Mouse (Mus musculus): Measurements from ENCODE around the gene Mrpl21. TPM values are rescaled to one million over a fixed set of nuclear protein-coding genes. Genes with fewer than 3 reads are reported as not detected.

Mrpl21 gene
- polyA plus RNA-seq, 1 experiment: 77.6 TPM

GRCm38 (mm10) chr19:3322261-3322969 is 39.7 kb downstream of the Mrpl21 start, which contains the start of gene Cpt1a:
Gene Cpt1a, plus strand, starts transcription at chr19:3322334.
- H3K9me3 ChIP-seq (replicated peaks; ENCODE audit: control insufficient read depth, insufficient read depth, low read length, poor library complexity, severe bottlenecking): no peaks in the 10 kb centered on the region
- TF ChIP-seq CTCF (IDR thresholded peaks at IDR 0.05; ENCODE audit: low read depth, low read length): peak; percentile 55
- TF ChIP-seq EP300 (IDR thresholded peaks at IDR 0.05; ENCODE audit: insufficient read depth, low read depth, low read length): no peak
- H3K27ac ChIP-seq (ENCODE audit: insufficient read depth, low read length): peak within 1 kb of the TSS; percentile 30; the same call in 1 of the 2 replicates
- H3K9ac ChIP-seq (ENCODE audit: low read depth, poor library complexity, severe bottlenecking): peak within 1 kb of the TSS; percentile 66
- no peaks in the 10 kb centered on the region for H3K36me3 ChIP-seq (ENCODE audit: control insufficient read depth, insufficient read depth, low read length, poor library complexity, severe bottlenecking)
- no peaks in the 10 kb centered on the region for H3K27me3 ChIP-seq (ENCODE audit: control insufficient read depth, insufficient read depth, low read length, poor library complexity, severe bottlenecking)
- H3K4me3 ChIP-seq (ENCODE audit: low read depth, low read length): peak within 1 kb of the TSS; percentile 88
- no peaks in the 10 kb centered on the region for H3K4me1 ChIP-seq (ENCODE audit: control insufficient read depth, insufficient read depth, low read length)

GRCm38 (mm10) chr19:3323201-3323621 is 40.5 kb downstream of the Mrpl21 start:
- H3K36me3 ChIP-seq (ENCODE audit: control insufficient read depth, insufficient read depth, low read length, poor library complexity, severe bottlenecking): no peaks in the 10 kb centered on the region
- H3K4me3 ChIP-seq (ENCODE audit: low read depth, low read length): peak overlapping the region; percentile 88
- no peak for TF ChIP-seq EP300 (IDR thresholded peaks at IDR 0.05; ENCODE audit: insufficient read depth, low read depth, low read length)
- no peak for TF ChIP-seq CTCF (IDR thresholded peaks at IDR 0.05; ENCODE audit: low read depth, low read length)
- TF ChIP-seq POLR2A (IDR thresholded peaks at IDR 0.05; ENCODE audit: insufficient read depth, low read length): no peak
- H3K9ac ChIP-seq (ENCODE audit: low read depth, poor library complexity, severe bottlenecking): peak overlapping the region; percentile 66
- H3K9me3 ChIP-seq (replicated peaks; ENCODE audit: control insufficient read depth, insufficient read depth, low read length, poor library complexity, severe bottlenecking): no peaks in the 10 kb centered on the region
- H3K27me3 ChIP-seq (ENCODE audit: control insufficient read depth, insufficient read depth, low read length, poor library complexity, severe bottlenecking): no peaks in the 10 kb centered on the region
- peak overlapping the region; percentile 32; the same call in 1 of the 2 replicates for H3K27ac ChIP-seq (ENCODE audit: insufficient read depth, low read length)
- H3K4me1 ChIP-seq (ENCODE audit: control insufficient read depth, insufficient read depth, low read length): no peaks in the 10 kb centered on the region

- TF ChIP-seq POLR2A (IDR thresholded peaks at IDR 0.05; ENCODE audit: insufficient read depth, low read length) (no peak), EP300 (IDR thresholded peaks at IDR 0.05; ENCODE audit: insufficient read depth, low read depth, low read length) (peak; percentile 84; the same call in 1 of the 2 replicates)
- no peaks in the 10 kb centered on the region for H3K36me3 ChIP-seq (ENCODE audit: control insufficient read depth, insufficient read depth, low read length, poor library complexity, severe bottlenecking)
- H3K4me1 ChIP-seq (ENCODE audit: control insufficient read depth, insufficient read depth, low read length): no peaks in the 10 kb centered on the region
- H3K27ac ChIP-seq (ENCODE audit: insufficient read depth, low read length): peak overlapping the region; percentile 62; the same call in 1 of the 2 replicates
- H3K4me3 ChIP-seq (ENCODE audit: low read depth, low read length): peak overlapping the region; percentile 88
- no peaks in the 10 kb centered on the region for H3K27me3 ChIP-seq (ENCODE audit: control insufficient read depth, insufficient read depth, low read length, poor library complexity, severe bottlenecking)
- no peaks in the 10 kb centered on the region for H3K9me3 ChIP-seq (replicated peaks; ENCODE audit: control insufficient read depth, insufficient read depth, low read length, poor library complexity, severe bottlenecking)
- peak overlapping the region; percentile 66 for H3K9ac ChIP-seq (ENCODE audit: low read depth, poor library complexity, severe bottlenecking)
These were observed 41.1 kb downstream of the Mrpl21 start for GRCm38 (mm10) chr19:3323753-3324270.

GRCm38 (mm10) chr19:3324271-3324811 is 41.6 kb downstream of the Mrpl21 start:
- Histone ChIP-seq H3K36me3 (ENCODE audit: control insufficient read depth, insufficient read depth, low read length, poor library complexity, severe bottlenecking) (no peaks in the 10 kb centered on the region), H3K4me3 (ENCODE audit: low read depth, low read length) (peak overlapping the region; percentile 64), H3K4me1 (ENCODE audit: control insufficient read depth, insufficient read depth, low read length) (no peaks in the 10 kb centered on the region), H3K27ac (ENCODE audit: insufficient read depth, low read length) (peak overlapping the region; percentile 62), H3K9me3 (replicated peaks; ENCODE audit: control insufficient read depth, insufficient read depth, low read length, poor library complexity, severe bottlenecking) (no peaks in the 10 kb centered on the region), H3K27me3 (ENCODE audit: control insufficient read depth, insufficient read depth, low read length, poor library complexity, severe bottlenecking) (no peaks in the 10 kb centered on the region), H3K9ac (ENCODE audit: low read depth, poor library complexity, severe bottlenecking) (peak overlapping the region; percentile 66; the same call in 1 of the 2 replicates)
- TF ChIP-seq EP300 (IDR thresholded peaks at IDR 0.05; ENCODE audit: insufficient read depth, low read depth, low read length) (peak; percentile 84; the same call in 1 of the 2 replicates), CTCF (IDR thresholded peaks at IDR 0.05; ENCODE audit: low read depth, low read length) (no peak)

GRCm38 (mm10) chr19:3324931-3325711 is 42.4 kb downstream of the Mrpl21 start:
- H3K9me3 ChIP-seq (replicated peaks; ENCODE audit: control insufficient read depth, insufficient read depth, low read length, poor library complexity, severe bottlenecking): no peaks in the 10 kb centered on the region
- H3K9ac ChIP-seq (ENCODE audit: low read depth, poor library complexity, severe bottlenecking): peak overlapping the region; percentile 66
- peak overlapping the region; percentile 71 for H3K27ac ChIP-seq (ENCODE audit: insufficient read depth, low read length)
- H3K4me3 ChIP-seq (ENCODE audit: low read depth, low read length): peak overlapping the region; percentile 85
- no peaks in the 10 kb centered on the region for H3K27me3 ChIP-seq (ENCODE audit: control insufficient read depth, insufficient read depth, low read length, poor library complexity, severe bottlenecking)
- H3K4me1 ChIP-seq (ENCODE audit: control insufficient read depth, insufficient read depth, low read length): no peaks in the 10 kb centered on the region
- H3K36me3 ChIP-seq (ENCODE audit: control insufficient read depth, insufficient read depth, low read length, poor library complexity, severe bottlenecking): no peaks in the 10 kb centered on the region
- TF ChIP-seq CTCF (IDR thresholded peaks at IDR 0.05; ENCODE audit: low read depth, low read length): no peak
- peak; percentile 46; the same call in 1 of the 2 replicates for TF ChIP-seq EP300 (IDR thresholded peaks at IDR 0.05; ENCODE audit: insufficient read depth, low read depth, low read length)
